Mouse (Mus musculus) G1E (cell line): ENCODE results near the gene Zfp316.

Source experiments
- CTCF ChIP-seq: IDR thresholded peaks from 2 replicates; pipeline ENCODE4 v1.5.1; 2012; ENCODE audit warnings: low read depth, low read length, inconsistent platforms, mixed read lengths
- GATA1 ChIP-seq: IDR thresholded peaks from 2 replicates; pipeline ENCODE4 v1.6.1; 2012; ENCODE audit warnings: borderline replicate concordance, low read length, inconsistent platforms, mixed read lengths
- POLR2AphosphoS5 ChIP-seq: IDR thresholded peaks from 2 replicates; pipeline ENCODE4 v1.6.1; 2012; ENCODE audit warnings: low read depth, low read length, inconsistent platforms; ENCODE audit not compliant: insufficient replicate concordance
- TAL1 ChIP-seq: conservative IDR thresholded peaks from 2 replicates; pipeline ENCODE4 v1.6.1; 2012; ENCODE audit warnings: low read depth, low read length, inconsistent platforms, mixed read lengths

GRCm38 (mm10) chr5:143213832-143214231, 56.0 kb downstream of the Zfp316 start:
- TF ChIP-seq CTCF, result no peak
- no peak for TF ChIP-seq POLR2AphosphoS5
- no peak for TF ChIP-seq GATA1
- no peak for TF ChIP-seq TAL1
